Mouse (Mus musculus): ENCODE data around the gene Pidd1.
"Not testable (repeated sequence)": the region's sequence is repeated elsewhere in the genome, so short reads cannot be mapped to it uniquely, and the experiment has no call there.

Gene Pidd1

DNA sequence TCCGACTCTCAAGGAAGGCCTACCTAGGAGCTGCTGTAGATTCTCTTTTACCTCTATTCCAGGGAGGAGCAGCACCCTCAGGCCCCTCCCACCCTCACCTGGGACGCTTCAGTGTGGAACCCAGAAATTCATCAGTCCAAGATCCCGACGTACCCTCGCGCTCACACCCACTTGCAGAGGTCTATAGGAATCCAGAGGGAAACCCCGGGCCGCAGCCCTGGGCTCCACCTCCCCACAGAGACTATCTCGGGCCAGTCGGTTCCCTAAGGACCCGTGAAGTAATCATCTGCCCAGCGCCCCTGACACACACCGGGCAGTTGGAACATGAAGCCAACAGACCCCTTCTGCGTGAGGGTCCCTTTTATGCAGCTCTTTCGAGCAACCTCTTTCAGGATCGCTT is 30.5 kb downstream of the Pidd1 start:
- no peak for DNase-seq

DNA sequence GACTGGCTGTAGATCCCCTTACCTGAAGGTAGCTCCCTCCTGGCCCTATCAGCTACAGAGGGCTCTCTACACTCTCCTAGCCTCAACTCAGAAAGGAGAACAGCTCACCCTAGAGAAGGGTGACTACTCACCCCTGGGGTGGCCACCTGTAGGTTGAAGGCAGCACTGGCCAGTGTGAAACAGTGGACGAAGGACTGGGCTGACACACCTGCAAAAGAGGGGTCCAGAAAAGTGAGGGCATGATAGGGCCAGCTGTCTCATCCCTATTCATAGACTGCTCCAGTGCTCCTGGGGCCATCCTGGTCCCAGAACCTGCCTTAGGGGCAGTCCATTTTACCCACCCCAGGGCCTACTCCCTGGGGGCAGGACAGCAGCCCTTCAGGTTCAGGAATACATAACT is 32.2 kb downstream of the Pidd1 start:
- DNase-seq: no peak

DNA sequence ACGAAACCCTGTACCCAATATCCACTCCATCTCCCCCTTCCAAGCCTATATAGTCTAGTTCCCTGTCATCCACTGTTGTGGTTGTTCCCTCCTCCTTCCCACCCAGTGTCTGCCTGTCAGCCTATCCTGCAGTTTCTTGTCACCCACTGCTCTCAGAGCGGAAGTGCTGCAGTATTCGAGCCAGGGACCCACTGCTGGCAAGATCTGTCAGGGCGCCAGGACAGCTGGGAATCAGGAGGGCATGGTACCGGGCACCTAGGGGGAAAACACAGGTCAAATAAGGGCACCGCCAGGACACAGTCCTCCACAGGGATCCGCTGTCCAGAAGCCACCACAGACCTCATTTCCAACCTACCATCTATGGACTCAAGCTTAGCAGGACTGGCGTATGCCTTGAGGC is 33.2 kb downstream of the Pidd1 start:
- DNase-seq: no peak

DNA sequence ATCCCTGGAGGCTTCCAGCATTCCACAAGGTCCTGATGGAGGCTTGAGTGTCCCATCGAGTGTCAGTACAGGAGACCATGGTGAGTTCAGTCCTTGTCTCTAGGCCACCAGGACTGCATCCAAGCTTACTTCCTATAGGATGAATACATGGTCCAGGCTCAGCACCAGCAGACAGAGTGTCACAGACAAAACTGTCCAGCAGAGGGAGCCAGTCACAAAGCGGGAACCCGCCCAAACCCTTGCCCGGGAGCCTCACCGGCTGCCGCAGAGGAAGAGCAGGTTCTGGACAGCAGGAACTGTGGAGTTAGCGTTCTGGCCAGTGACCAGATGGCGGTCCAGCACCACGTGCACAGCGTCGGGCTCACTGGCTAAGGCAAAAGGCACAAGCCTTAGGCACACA is 35.0 kb downstream of the Pidd1 start:
- peak; percentile 98 for DNase-seq

DNA sequence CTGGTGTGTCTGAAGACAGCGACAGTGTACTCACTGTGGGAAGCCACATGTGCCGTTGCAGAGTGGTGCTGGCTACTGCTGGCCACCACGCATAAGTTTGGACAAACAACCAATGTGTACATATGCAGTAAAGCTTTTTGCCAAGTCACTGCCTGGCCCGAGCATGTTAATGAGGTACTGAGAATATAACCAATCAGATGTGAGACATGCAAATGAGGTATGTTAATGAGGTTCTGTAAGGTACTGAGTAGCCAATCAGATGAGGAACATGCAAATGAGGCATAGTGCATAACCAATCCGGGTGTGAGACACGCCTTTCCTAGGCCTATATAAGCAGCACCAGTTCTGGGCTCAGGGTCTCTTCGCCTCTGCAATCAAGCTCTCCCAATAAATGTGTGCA is 36.2 kb downstream of the Pidd1 start:
- not testable (repeated sequence) for DNase-seq

DNA sequence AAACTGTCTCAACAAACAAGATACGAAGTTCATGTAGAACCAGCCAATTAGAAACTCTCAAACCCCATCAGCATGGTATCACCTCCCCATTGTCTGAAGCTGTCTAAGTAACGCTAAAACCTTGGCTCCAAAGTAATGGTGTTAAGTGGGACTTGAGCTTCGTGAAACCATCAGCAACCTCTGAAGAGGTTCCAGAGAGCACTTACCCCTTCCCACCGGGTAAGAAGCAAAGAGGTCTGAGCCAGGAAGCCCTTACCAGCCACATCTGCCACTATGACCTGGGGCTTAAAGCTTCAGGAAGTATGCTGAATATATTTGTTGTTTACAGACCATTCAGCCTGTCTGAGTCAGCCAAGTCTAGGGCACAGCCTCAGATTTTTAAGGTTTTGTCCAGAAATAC is 38.4 kb downstream of the Pidd1 start:
- DNase-seq: no peak

DNA sequence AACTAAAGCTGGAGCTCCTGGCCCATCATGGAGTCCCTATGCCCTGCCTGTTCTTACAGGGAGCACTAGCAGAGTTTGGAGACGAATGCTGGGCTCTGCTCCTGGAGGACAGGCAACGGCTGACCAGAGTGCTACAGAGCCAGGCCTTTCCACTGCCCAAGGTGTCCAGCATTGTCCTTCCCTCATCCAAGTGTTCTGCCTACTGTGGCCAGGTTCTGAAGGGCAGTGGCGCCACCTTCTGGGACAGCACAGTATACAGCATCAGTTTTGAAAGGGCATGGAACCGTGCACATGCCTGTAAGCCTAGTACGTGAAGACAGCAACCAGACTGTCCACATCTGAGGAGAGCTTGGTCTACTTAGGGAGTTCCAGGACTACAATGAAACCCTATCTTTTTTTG is 40.5 kb downstream of the Pidd1 start:
- peak; percentile 60 to 76 for DNase-seq

DNA sequence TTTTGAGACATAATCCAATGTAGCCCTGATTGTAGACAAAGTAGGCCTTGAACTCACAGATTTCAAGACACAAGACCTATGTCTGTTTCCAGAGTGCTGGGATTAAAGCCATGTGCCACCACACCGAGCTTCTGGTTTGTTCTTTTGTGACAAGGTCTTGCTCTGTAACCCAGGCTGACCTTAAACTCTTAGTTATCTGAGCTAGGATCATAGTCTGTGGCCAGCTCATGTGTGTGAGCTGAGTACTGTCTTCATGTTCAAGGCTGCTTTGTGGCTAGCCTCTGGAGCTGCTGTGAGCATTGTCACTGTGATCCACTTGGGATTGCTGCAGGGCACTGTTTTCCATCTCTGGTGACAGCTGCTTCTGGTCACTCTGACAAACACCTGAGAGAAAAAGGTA is 48.5 kb downstream of the Pidd1 start:
- DNase-seq: no peak

DNA sequence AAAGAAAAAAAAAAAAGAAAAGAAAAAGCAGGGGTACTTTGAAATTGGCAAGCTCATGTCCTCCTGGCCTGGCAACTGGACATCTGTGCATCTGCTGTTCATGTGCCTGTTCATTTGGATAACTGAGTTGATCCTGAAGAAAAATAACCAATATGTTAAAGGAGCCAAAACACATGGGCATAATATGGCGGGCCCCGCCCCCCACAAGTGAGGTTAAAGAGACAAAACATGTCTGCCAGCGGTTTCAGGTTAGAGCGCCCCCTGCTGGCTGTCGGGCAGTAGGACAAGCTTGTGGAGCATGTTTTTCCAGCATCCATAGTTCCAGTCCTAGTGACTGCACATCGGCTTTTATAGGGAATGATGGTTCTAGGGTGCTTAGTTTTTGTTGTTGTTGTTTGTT is 49.1 kb downstream of the Pidd1 start:
- DNase-seq: peak; percentile 77 to 88

DNA sequence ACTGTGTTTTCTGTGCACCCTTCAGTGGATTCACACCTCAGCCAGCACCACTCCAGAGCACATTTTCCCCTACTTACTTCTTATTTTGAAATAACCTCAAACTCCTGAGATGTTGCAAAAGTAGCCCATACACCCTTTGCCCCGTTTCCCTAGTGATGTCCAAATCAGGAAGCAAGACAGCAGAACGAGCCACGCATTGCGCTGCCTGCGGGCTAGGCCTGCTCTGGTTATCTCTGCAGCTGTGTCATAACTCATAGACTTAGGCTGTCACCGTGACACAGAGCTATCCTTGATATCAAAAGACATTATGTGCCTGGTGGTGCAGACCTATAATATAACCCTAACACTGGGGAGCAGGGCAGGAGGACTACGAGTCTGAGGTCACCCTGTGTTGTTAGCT is 49.7 kb downstream of the Pidd1 start:
- no peak for DNase-seq

DNA sequence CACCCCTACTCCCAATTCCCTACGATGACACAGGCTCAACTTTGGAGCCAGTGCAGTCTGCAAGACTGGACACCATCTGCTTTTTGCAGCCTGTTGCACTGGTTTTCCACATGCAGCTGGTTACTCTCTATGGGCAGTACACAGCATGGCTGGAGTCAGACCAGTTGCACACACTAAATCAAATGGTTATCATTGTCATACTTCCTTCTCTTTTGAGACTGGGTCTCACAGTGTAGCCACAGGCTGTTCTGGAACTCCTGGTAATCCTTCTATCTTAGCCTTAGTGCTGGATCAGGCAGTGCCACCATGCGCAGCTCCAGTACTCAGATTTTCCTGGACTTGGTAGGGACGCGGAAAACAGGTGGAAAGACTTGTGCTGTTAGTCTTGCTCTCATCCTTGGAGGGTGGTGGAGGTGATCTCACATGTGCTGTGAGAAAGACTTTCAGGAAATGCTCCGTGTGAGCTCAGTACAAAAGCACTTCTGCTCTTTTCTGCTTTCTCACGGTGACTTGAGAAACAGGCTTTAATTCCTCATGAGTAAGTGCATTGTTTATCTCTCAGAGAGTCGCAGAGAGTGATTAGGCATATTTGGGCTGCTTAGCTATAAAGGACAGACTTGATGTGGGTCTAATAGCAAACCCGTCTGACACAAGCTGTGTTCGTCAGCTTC is 51.1 kb downstream of the Pidd1 start:
- no peak for DNase-seq

DNA sequence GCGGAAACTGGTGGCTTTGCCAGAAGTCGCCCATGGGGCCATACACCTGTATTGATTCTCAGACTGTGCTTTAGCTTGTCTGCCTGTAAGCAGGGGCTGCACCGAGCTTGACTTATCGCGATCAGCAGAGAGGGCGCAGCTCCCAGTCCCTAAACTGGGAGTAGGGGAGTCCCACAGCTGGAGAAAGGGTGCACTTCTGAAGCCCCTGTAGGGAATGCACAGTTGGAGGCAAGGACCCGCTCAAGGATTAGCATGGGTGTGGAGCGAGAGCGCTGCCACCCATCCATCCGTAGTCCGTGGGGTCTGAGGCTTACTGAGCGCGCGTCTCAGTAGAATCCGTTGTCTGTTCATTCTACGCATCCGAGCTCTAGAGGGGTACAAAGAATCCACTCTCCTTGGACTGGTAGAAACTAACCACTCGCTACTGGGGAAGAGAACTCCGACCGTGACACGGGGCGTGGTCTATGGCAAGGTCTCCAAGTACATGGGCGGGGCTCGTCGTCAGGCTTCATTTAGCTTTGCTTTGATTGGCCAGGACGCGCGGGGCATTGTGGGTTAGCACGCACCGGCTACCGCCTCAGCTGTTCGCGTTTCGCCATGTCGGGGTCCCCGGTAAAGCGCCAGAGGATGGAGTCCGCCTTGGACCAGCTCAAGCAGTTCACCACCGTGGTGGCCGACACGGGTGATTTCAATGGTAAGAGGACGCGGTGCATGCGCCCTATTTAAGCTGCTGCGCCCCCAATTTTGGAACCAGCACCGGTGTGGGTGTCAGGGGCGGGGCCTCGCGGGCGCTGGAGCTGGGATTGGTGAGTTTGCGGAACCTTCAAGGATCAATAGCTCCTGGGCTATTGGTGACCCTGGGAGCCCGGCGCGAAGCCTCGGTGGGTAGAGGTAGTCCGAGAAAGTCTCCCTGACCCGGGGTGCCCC is 51.9 kb downstream of the Pidd1 start, which contains the start of gene Taldo1:
Taldo1 (plus strand) TSS at position 575 of the 927 bp plus-strand sequence.
- DNase-seq: peak; percentile 96 to 97

DNA sequence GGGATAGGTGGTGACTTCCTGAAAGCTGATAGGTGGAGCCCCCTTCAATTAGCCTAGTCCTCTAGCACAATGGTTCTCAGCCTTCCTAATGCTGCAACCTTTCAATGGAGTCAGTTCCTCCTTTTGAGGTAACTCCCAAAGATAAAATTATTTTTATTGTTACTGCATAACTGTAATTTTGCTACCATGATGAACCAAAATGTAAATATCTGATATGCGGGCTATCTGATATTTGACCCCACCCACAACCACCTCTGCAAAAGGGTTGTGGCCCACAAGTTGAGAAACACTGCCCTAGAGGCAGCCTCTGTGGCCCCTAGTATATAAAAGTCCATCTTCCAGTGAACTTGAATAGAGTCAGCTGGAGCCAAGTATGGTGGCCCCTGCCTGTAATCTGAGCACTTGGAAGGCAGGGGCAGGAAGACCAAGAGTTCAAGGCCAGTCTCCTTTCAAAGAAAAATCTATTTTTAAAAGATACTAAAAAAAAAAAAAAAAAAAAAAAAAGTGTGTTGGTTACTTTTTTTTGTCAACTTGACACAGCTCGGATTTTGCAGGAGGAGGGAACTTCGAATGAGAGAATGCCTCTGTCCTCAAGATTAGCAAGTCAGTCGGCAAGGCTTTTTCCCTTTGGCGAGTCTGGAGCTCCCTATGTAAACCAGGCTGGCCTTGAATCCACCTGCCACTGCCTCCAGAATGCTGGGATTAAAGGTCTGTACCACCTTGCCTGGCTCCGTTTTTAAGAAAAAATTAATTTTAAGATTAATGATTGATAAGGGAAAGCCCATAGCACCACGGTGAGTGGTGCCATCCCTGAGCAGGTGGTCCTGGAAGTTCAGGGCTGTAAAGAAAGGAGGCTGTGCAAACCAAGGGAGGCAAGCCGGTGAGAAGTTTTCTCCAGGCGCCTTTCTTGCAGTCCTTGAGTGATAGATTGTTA is 53.2 kb downstream of the Pidd1 start:
- DNase-seq: no peak

DNA sequence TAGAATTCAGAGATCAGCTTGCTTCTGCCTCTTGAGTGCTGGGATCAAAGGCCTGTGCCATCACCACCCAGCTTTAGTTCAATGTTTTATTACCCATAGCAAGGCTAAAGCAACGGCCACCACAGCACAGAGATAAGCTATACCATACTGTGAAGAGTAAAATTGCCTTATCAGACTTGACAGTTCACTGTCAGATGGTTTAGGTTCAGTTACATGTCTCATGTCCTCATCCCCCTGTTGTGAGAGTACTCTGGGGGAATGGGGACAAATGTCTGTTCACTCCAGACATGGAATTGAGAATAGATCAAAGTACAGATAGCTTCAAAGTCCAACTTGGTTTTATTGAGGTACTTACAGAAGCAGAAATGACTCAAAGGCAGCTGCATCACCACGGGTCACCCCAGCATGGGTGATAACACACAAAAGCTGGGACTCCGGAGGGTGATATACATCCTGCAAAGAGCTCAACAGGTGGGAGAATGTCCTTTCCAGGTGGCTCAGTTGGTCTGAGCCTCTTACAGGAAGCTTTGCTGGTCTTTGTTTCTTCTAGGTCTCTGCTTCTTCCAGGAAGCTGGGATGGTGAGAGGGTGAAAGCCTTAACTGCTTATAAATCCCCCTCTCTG is 55.2 kb downstream of the Pidd1 start:
- no peak for DNase-seq

All from cerebellum, postnatal 14 days (tissue).